Mouse (Mus musculus) heart, embryonic 11.5 days (tissue): Measurements from ENCODE around the gene Apbb2. TPM values are rescaled to one million over a fixed set of nuclear protein-coding genes. Genes with fewer than 3 reads are reported as not detected.

Source experiments
- ATAC-seq: fragments of 200-750 bp; cut with Nextera tagmentation; replicated peaks from 2 replicates; pipeline ENCODE4 v1.8.0; 2017; ENCODE audit warnings: moderate library complexity; ENCODE audit not compliant: insufficient number of reproducible peaks, low FRiP score, low TSS enrichment
- H3K27ac ChIP-seq: fragments of 300-500 bp; sonication (generic); 2 replicates; pipeline ENCODE4 v1.5.1; 2014; ENCODE audit warnings: mild to moderate bottlenecking, low read depth, low read length
- H3K27me3 ChIP-seq: fragments of 300-500 bp; sonication (generic); 2 replicates; pipeline ENCODE4 v1.6.1; 2014; ENCODE audit warnings: mild to moderate bottlenecking, low read length, mixed read lengths; ENCODE audit not compliant: control insufficient read depth, insufficient read depth
- H3K36me3 ChIP-seq: fragments of 300-500 bp; sonication (generic); 2 replicates; pipeline ENCODE4 v1.6.1; 2014; ENCODE audit warnings: mild to moderate bottlenecking, low read length, moderate library complexity, mixed read lengths; ENCODE audit not compliant: control insufficient read depth, insufficient read depth
- H3K4me1 ChIP-seq: fragments of 300-500 bp; sonication (generic); 2 replicates; pipeline ENCODE4 v1.6.1; 2014; ENCODE audit warnings: low read length; ENCODE audit not compliant: control insufficient read depth, insufficient read depth
- H3K4me2 ChIP-seq: fragments of 300-500 bp; sonication (generic); 2 replicates; pipeline ENCODE4 v1.6.1; 2014; ENCODE audit warnings: mild to moderate bottlenecking, moderate library complexity
- H3K4me3 ChIP-seq: fragments of 300-500 bp; sonication (generic); 2 replicates; pipeline ENCODE4 v1.5.1; 2014; ENCODE audit warnings: low read depth, low read length
- H3K9ac ChIP-seq: fragments of 300-500 bp; sonication (generic); 2 replicates; pipeline ENCODE4 v1.6.1; 2014; ENCODE audit warnings: mild to moderate bottlenecking, low read depth, low read length, moderate library complexity
- H3K9me3 ChIP-seq: fragments of 300-500 bp; sonication (generic); replicated peaks from 2 replicates; pipeline ENCODE4 v1.6.1; 2016; ENCODE audit warnings: low read length; ENCODE audit not compliant: control insufficient read depth
- WGBS: fragments of 180-500 bp; shearing (Covaris S2); extraction: QIAGEN DNeasy Blood & Tissue Kit; methylation state at CpG from one replicate; pipeline ENCODE4 v1.1.7; 2014; ENCODE audit not compliant: insufficient replicate concordance; 5-methylcytosine and 5-hydroxymethylcytosine counted together
- polyA plus RNA-seq: library from polyadenylated mRNA; unstranded; fragments of >200 nt; fragmentation: Nextera tagmentation; extraction: Ambion mirVana; gene quantifications from 2 replicates; pipeline ENCODE4 v1.2.1, GENCODE M21; 2014

Apbb2 gene
- polyA plus RNA-seq, 1 experiment from 2014 or later = 25.9 TPM

DNA sequence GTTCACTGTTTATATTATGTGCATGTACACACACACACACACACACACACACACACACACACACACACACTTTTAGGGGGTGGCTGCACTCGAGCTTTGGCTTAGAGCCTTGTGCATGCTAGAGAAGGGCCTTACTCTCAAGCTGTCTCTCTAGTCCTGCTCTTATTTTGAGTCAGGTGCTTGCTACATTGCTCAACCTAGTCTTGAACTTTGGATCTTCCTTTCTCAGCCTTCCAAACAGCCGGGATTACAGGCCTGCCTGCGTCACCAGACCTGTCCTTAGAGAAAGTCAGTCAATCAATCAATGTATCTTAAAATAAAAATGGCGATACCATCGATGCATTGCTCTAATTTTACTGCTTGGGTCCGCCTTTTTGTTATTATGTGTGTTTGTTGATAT lies 287.8 kb downstream of the Apbb2 start:
- no peaks in the 10 kb centered on the region for H3K9me3 ChIP-seq
- no peak overlapping the region for H3K4me3 ChIP-seq
- H3K4me1 ChIP-seq = peaks cover 6% of the 10 kb centered on the region
- no peak overlapping the region for H3K9ac ChIP-seq
- ATAC-seq = no peak
- H3K27me3 ChIP-seq = no peaks in the 10 kb centered on the region
- H3K27ac ChIP-seq = no peak overlapping the region
- H3K36me3 ChIP-seq = no peaks in the 10 kb centered on the region
- WGBS = 88% methylated on average over 6 of the region's 6 CpGs
- no peak overlapping the region for H3K4me2 ChIP-seq

DNA sequence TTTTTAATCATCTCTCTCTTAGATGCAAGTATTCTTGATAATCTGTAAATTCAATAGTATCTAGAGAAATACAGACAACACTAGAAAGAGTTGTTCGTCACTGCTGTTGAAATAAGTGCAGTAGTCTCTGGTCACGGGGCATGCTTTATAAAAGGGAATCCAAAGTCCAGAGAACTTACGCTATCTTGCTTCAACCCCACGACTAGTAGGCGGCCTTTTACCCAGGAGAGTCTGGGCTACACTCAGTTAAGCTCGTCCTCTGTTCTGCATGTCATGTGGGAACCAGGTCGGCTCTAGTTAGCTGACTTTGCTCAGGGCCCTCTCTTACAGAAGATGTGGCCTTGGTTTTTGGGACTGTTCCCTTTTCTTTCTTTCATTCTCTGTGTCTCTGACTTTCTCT lies 289.8 kb downstream of the Apbb2 start:
- H3K9me3 ChIP-seq = no peaks in the 10 kb centered on the region
- H3K4me2 ChIP-seq = no peak overlapping the region; the same call in 1 of the 2 replicates
- WGBS = 71% methylated on average over 7 of the region's 7 CpGs
- H3K27me3 ChIP-seq = no peaks in the 10 kb centered on the region
- H3K4me1 ChIP-seq = peaks cover 22% of the 10 kb centered on the region
- no peaks in the 10 kb centered on the region for H3K36me3 ChIP-seq
- H3K27ac ChIP-seq = no peak overlapping the region
- ATAC-seq = no peak
- no peak overlapping the region for H3K4me3 ChIP-seq
- no peak overlapping the region for H3K9ac ChIP-seq

DNA sequence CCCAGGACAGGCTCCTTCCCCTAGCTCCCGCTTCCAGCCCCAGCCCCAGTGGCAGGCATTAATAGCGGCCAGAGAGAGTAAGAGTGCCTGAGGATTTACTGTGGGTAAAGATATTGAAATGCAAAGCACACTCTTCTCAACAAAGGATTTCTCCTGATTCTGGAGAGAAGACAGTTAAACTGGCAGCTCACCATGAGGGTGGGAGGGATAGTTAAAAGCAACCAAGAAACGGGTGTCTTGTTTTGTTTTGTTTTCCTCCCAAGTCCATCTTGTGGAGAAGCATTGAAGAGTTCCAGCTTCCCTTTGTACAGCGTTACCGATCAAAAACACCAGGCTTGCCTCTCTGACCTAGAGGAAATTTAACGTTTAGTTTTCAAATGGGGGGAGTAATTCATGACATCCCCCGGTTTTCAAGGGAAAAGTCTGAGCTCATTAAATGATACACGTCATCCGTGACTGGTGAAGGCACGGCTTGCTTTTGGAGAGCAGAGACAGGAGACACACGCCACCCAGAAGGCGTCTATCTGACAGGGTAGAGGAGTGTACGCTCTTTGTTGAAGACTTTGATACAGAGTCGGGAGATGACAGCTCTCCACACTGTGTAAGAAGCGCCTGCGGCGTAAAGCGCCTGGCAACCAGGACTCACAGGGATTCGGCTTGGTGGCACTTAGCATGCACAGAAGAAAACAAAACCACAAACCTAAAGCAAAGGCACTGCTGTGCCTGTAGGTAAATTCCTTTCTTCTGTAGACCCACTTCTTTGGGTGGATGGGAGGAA lies 290.4 kb downstream of the Apbb2 start:
- H3K9ac ChIP-seq = no peak overlapping the region
- no peaks in the 10 kb centered on the region for H3K27me3 ChIP-seq
- peak overlapping the region; percentile 34 for H3K4me2 ChIP-seq
- no peaks in the 10 kb centered on the region for H3K9me3 ChIP-seq
- no peak overlapping the region for H3K27ac ChIP-seq
- WGBS = 45% methylated on average over 19 of the region's 19 CpGs
- ATAC-seq = no peak
- no peak overlapping the region for H3K4me3 ChIP-seq
- no peaks in the 10 kb centered on the region for H3K36me3 ChIP-seq
- peaks cover 27% of the 10 kb centered on the region for H3K4me1 ChIP-seq

DNA sequence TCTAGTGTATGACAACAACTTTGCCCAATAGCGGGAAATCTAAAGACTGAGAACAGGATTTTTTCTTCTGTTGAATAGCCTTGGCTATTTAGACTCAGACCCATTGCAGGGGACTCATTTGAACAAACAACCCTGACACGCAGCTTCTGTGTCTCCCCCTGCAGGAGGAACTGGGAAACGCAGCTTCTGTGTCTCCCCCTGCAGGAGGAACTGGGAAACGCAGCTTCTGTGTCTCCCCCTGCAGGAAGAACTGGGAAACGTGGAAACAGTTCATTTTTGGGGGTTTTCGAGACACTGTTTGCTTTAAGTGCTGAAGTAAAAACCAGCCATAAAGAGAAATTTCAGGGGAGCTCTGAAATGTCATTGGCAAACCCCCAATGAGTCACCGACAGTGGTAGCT lies 292.2 kb downstream of the Apbb2 start:
- no peak overlapping the region for H3K27ac ChIP-seq
- H3K4me3 ChIP-seq = no peak overlapping the region
- H3K4me1 ChIP-seq = peaks cover 29% of the 10 kb centered on the region
- WGBS = 76% methylated on average over 7 of the region's 7 CpGs
- ATAC-seq = no peak
- no peak overlapping the region for H3K4me2 ChIP-seq
- H3K9me3 ChIP-seq = no peaks in the 10 kb centered on the region
- H3K36me3 ChIP-seq = no peaks in the 10 kb centered on the region
- H3K9ac ChIP-seq = no peak overlapping the region
- H3K27me3 ChIP-seq = no peaks in the 10 kb centered on the region

DNA sequence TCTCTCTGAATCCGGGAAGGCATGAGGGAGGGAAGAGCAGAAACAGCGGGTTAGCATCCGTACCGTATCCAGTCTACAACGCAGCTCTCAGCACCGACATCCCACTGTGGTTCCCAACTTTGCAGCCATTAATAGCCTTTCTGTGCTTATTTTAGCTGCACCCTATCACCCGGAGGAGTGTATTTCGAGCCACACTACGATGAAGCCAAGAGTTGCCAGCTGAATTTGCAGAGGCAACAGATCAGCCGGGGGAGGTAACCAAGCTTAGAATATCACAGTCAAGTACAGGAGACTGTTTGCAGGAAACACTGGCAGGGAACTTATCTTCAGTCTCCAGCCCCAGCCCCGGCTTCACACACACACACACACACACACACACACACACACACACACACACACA lies 295.0 kb downstream of the Apbb2 start:
- Histone ChIP-seq H3K27ac (peak overlapping the region; percentile 60), H3K27me3 (no peaks in the 10 kb centered on the region), H3K9me3 (no peaks in the 10 kb centered on the region), H3K4me3 (no peak overlapping the region; the same call in 1 of the 2 replicates), H3K36me3 (no peaks in the 10 kb centered on the region), H3K4me1 (peaks cover 37% of the 10 kb centered on the region), H3K4me2 (peak overlapping the region; percentile 22), H3K9ac (no peak overlapping the region)
- WGBS = 36% methylated on average over 11 of the region's 11 CpGs
- no peak for ATAC-seq

DNA sequence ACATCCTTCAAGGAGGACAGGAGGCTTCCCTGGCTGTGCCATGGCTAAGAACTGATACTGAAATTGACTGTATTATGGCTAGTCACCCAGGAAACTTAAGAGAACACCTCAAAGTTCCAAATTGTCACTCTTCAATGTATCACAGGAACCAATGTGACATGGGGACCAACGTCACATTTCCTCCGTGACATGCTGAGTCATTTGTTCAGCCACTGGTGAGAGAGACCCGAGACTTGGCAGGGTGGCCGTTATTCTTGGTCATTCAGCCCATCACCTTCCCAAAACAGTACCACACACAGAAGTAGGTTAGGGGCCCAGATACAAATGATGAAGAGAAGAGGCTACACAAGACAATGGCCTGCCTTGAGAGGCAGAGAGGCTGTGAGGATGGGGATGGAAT lies 295.5 kb downstream of the Apbb2 start:
- H3K27ac ChIP-seq = peak overlapping the region; percentile 60
- no peak overlapping the region for H3K9ac ChIP-seq
- H3K4me2 ChIP-seq = peak overlapping the region; percentile 22
- H3K4me3 ChIP-seq = no peak overlapping the region; the same call in 1 of the 2 replicates
- peaks cover 37% of the 10 kb centered on the region for H3K4me1 ChIP-seq
- no peak for ATAC-seq
- H3K9me3 ChIP-seq = no peaks in the 10 kb centered on the region
- H3K27me3 ChIP-seq = no peaks in the 10 kb centered on the region
- no peaks in the 10 kb centered on the region for H3K36me3 ChIP-seq
- WGBS = 71% methylated on average over 4 of the region's 4 CpGs

DNA sequence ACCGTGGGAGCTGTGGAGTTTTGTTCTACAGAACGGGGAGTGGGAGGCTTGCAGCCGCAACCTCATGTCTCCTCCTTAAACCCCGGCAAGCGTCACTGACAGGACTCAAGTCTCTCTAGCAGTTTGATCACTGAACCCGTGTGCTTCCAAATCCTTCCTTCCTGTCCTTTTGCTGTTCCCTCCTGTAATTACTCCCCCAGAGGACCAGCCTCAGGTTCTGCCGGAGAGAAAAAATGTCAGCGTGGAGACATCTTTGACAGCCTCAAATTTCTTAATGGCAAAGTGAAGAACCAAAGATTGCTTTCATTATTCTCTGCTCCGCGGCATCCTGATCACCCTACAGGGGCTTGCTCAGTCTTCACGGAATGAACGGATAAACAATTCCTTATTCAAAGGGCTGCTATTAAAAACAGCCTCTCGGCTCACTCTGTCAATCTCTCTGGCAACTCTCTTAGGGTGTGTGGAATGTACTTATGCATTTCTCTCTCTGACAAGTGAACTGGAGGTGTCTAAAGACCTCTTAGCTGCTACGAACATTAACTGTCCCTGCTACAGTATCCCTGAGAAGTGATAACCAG lies 298.7 kb downstream of the Apbb2 start:
- ATAC-seq = no peak
- H3K9me3 ChIP-seq = no peaks in the 10 kb centered on the region
- 47% methylated on average over 14 of the region's 14 CpGs for WGBS
- 0 out of 2 replicates have a peak overlapping the region, but pooled peaks have one; percentile 22 for H3K9ac ChIP-seq
- H3K27ac ChIP-seq = peak overlapping the region; percentile 55
- H3K4me2 ChIP-seq = peak overlapping the region; percentile 47
- H3K4me3 ChIP-seq = no peak overlapping the region
- no peaks in the 10 kb centered on the region for H3K36me3 ChIP-seq
- no peaks in the 10 kb centered on the region for H3K27me3 ChIP-seq
- H3K4me1 ChIP-seq = peaks cover 29% of the 10 kb centered on the region

DNA sequence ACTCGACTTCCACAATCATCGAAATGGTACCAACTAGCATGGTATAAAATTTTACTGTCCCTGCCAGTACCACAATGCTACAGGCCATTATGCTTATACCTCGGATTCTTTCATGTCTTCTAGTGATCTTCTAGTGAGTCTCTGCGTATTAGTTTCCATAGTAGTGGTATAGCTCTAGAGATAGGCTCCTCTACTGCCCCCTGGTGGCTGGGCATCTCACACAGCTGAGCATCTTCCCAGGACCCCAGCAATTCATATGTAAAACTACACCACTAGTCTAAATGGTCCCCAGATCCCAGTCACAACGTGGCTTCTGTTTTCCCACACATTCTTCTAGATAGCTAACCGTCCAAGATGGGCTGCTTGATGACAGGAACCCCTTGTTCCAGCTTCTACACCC lies 299.2 kb downstream of the Apbb2 start:
- Histone ChIP-seq H3K9me3 (no peaks in the 10 kb centered on the region), H3K4me3 (no peak overlapping the region), H3K4me1 (peaks cover 24% of the 10 kb centered on the region), H3K27ac (peak overlapping the region; percentile 55), H3K4me2 (no peak overlapping the region; the same call in 1 of the 2 replicates), H3K27me3 (no peaks in the 10 kb centered on the region), H3K36me3 (no peaks in the 10 kb centered on the region), H3K9ac (no peak overlapping the region)
- WGBS = 64% methylated on average over 6 of the region's 6 CpGs
- no peak for ATAC-seq

DNA sequence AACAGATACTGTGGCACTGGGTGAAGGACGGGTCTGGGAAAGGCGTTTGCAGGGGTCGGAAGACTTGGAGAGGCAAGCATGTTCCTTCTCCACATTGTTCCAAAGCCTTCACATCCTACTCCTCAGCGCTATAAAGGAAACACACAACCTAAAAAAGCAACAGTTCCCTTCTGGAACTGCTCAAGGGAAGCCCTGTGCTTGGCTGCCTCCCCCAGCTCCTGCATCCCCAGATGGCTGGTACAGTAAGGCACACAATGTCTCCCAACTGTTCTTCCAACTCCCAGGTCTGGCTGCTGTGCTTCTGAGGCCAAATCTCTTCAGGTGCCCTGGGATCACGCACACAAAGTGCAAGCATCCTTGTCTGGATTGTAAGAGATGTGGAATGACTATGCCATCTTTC lies 302.8 kb downstream of the Apbb2 start:
- Histone ChIP-seq H3K27me3 (no peaks in the 10 kb centered on the region), H3K4me1 (peaks cover 12% of the 10 kb centered on the region), H3K36me3 (no peaks in the 10 kb centered on the region), H3K4me3 (no peak overlapping the region), H3K9ac (no peak overlapping the region), H3K27ac (no peak overlapping the region), H3K9me3 (no peaks in the 10 kb centered on the region), H3K4me2 (no peak overlapping the region)
- 83% methylated on average over 5 of the region's 5 CpGs for WGBS
- ATAC-seq = no peak
